11 mouse cellular contexts compared by ENCODE assay signal in the genomic region with DNA sequence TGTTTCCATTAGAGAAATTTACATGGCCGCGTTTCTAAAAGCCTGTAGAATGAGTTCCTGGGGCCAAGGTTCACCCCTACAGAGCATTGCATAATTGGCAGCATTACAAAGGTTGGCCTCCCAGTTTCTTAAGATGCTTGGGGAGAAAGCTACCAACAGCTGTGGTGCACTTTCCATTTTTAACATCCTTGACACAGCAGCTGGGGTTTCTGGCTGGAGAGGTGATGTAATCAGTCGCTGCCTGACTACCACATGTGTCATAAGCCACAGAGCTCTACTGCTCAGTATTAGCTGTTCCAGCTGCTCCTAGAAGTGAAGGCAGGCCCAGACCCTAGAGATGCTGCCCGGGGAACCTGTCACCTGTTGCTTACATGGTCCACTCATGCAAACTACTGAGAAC. TPM values are rescaled to one million over a fixed set of nuclear protein-coding genes. Genes with fewer than 3 reads are reported as not detected.
A peak's percentile ranks its signal among the peaks of the same experiment; 100 is the strongest.
DNase-seq lines count a peak whose midpoint lies in the region; ATAC-seq and TF ChIP-seq lines count a peak whose summit lies in the region.
"Had no signal": no experiment of that assay in that cellular context is flagged by ENCODE, and none has a peak within 500 bp of the region (broad histone marks: within the 10 kb centered on the region; RNA-seq: fewer than 3 reads in every experiment).

No protein-coding gene starts in this region.

- no peak for TF ChIP-seq POLR2A in kidney, adult 2 months (IDR thresholded peaks at IDR 0.05; ENCODE audit: low read depth, low read length)
- TF ChIP-seq POLR2A in ES-Bruce4 (IDR thresholded peaks at IDR 0.05; ENCODE audit: insufficient read depth, low read length) = no peak

- H3K4me3 ChIP-seq in kidney, adult 2 months (ENCODE audit: insufficient read depth, low read depth, low read length) = no peak overlapping the region
- H3K4me3 ChIP-seq in kidney, embryonic 15.5 days (replicated peaks) = no peak overlapping the region
- H3K4me3 ChIP-seq in ES-Bruce4 (ENCODE audit: low read depth, low read length) = no peak overlapping the region
- H3K4me3 ChIP-seq in midbrain, embryonic 10.5 days = no peak overlapping the region
- H3K4me3 ChIP-seq: liver, embryonic 15.5 days had no signal

- H3K4me2 ChIP-seq in kidney, embryonic 15.5 days = no peak overlapping the region
- H3K4me2 ChIP-seq: liver, embryonic 15.5 days had no signal

- no peak; the same call in 1 of the 2 replicates for ATAC-seq in kidney, embryonic 15.5 days (replicated peaks; ENCODE audit: low FRiP score)
- ATAC-seq in CD4-positive, CD25-positive, alpha-beta regulatory T cell, adult 4 months = no peak

- TF ChIP-seq EP300 in ES-Bruce4 (IDR thresholded peaks at IDR 0.05; ENCODE audit: insufficient read depth, low read depth, low read length) = no peak

- DNase-seq in kidney, adult 2 months = peak; percentile 8
- peak; percentile 41 for DNase-seq in gastrocnemius, postnatal 14 days
- peak; percentile 53 for DNase-seq in lung, postnatal 10 days
- no peak for DNase-seq in cerebellum, postnatal 36 days
- no peak for DNase-seq in midbrain, embryonic 10.5 days (ENCODE audit: low spot score)
- DNase-seq: cerebellum, adult 11-12 months had no signal

- H3K9ac ChIP-seq in kidney, embryonic 15.5 days = no peak overlapping the region
- no peak overlapping the region for H3K9ac ChIP-seq in ES-Bruce4 (ENCODE audit: low read depth, poor library complexity, severe bottlenecking)
- H3K9ac ChIP-seq: liver, embryonic 15.5 days had no signal

- no peaks in the 10 kb centered on the region for H3K27me3 ChIP-seq in kidney, adult 2 months (replicated peaks; ENCODE audit: control insufficient read depth, insufficient read depth, low read length)
- no peaks in the 10 kb centered on the region for H3K27me3 ChIP-seq in kidney, embryonic 15.5 days
- no peaks in the 10 kb centered on the region for H3K27me3 ChIP-seq in ES-Bruce4 (ENCODE audit: control insufficient read depth, insufficient read depth, low read length, poor library complexity, severe bottlenecking)
- H3K27me3 ChIP-seq in midbrain, embryonic 10.5 days (ENCODE audit: low read depth, poor library complexity, severe bottlenecking) = no peaks in the 10 kb centered on the region
- H3K27me3 ChIP-seq: liver, embryonic 15.5 days had no signal

- no peak overlapping the region for H3K27ac ChIP-seq in kidney, adult 2 months (ENCODE audit: insufficient read depth, low read depth, low read length)
- no peak overlapping the region for H3K27ac ChIP-seq in kidney, embryonic 15.5 days
- H3K27ac ChIP-seq in ES-Bruce4 (ENCODE audit: insufficient read depth, low read length) = peak overlapping the region; percentile 60
- no peak overlapping the region for H3K27ac ChIP-seq in midbrain, embryonic 10.5 days (replicated peaks)
- H3K27ac ChIP-seq: liver, embryonic 15.5 days had no signal

- H3K36me3 ChIP-seq in kidney, adult 2 months (ENCODE audit: control insufficient read depth, insufficient read depth, low read length) = no peaks in the 10 kb centered on the region
- no peaks in the 10 kb centered on the region for H3K36me3 ChIP-seq in kidney, embryonic 15.5 days
- H3K36me3 ChIP-seq in ES-Bruce4 (ENCODE audit: control insufficient read depth, insufficient read depth, low read length, poor library complexity, severe bottlenecking) = no peaks in the 10 kb centered on the region
- H3K36me3 ChIP-seq in midbrain, embryonic 10.5 days = no peaks in the 10 kb centered on the region
- H3K36me3 ChIP-seq: liver, embryonic 15.5 days had no signal

- WGBS in kidney, adult 2 months = 49% methylated on average over 4 of the region's 4 CpGs
- 41% methylated on average over 4 of the region's 4 CpGs for WGBS in kidney, embryonic 15.5 days
- WGBS in midbrain, embryonic 10.5 days = 64% methylated on average over 4 of the region's 4 CpGs

- TF ChIP-seq CTCF in kidney, adult 2 months (conservative IDR thresholded peaks at IDR 0.05; ENCODE audit: insufficient read depth, insufficient read length, low read depth, low read length) = no peak
- no peak for TF ChIP-seq CTCF in ES-Bruce4 (IDR thresholded peaks at IDR 0.05; ENCODE audit: low read depth, low read length)

- H3K9me3 ChIP-seq in kidney, embryonic 15.5 days (replicated peaks) = no peaks in the 10 kb centered on the region
- H3K9me3 ChIP-seq in ES-Bruce4 (replicated peaks; ENCODE audit: control insufficient read depth, insufficient read depth, low read length, poor library complexity, severe bottlenecking) = no peaks in the 10 kb centered on the region
- no peaks in the 10 kb centered on the region for H3K9me3 ChIP-seq in midbrain, embryonic 10.5 days (replicated peaks)
- H3K9me3 ChIP-seq: liver, embryonic 15.5 days had no signal

- intact Hi-C loops in gastrocnemius, postnatal 14 days (cut with DNase I; ENCODE audit: low total_unique reads) = no loop called here

- H3K4me1 ChIP-seq in kidney, adult 2 months (ENCODE audit: control insufficient read depth, insufficient read depth, low read length) = no peaks in the 10 kb centered on the region
- no peaks in the 10 kb centered on the region for H3K4me1 ChIP-seq in kidney, embryonic 15.5 days
- peaks cover 11% of the 10 kb centered on the region for H3K4me1 ChIP-seq in ES-Bruce4 (ENCODE audit: control insufficient read depth, insufficient read depth, low read length)
- H3K4me1 ChIP-seq in midbrain, embryonic 10.5 days = no peaks in the 10 kb centered on the region
- H3K4me1 ChIP-seq: liver, embryonic 15.5 days had no signal

RNA-seq across cellular contexts. Expression of gene Il2, which starts 2.5 kb away (rescaled TPM):
- 0.17 TPM in 1 of 2 replicates, not detected in the other for polyA plus RNA-seq in kidney, adult 2 months (2012; rRNA removed)
- polyA plus RNA-seq in kidney, embryonic 15.5 days (2015; fragmentation: Nextera tagmentation; extraction: Ambion mirVana) = 0.28 TPM in 1 of 2 replicates, not detected in the other
- polyA plus RNA-seq in ES-Bruce4 (2011; ENCODE audit: insufficient read depth, insufficient read length, low read depth, missing spikeins) = 0.93 and 1.8 TPM in 2 replicates
- not detected for total RNA-seq in gastrocnemius, postnatal 14 days (2021)
- 0.17 and 0.20 TPM in 2 replicates for polyA plus RNA-seq in midbrain, embryonic 10.5 days (2016; fragmentation: Nextera tagmentation; extraction: Ambion mirVana)
- 1 to 10 TPM in 1 of 2 experiments, under 1 TPM in 1; 0.60 to 1.0 TPM for polyA plus RNA-seq in CD4-positive, CD25-positive, alpha-beta regulatory T cell, adult 4 months (2017; shearing (Covaris generic))
- polyA plus RNA-seq: gonadal fat pad, adult 2 months had no signal

Comparison
In these comparisons a context has a peak if more than half of its experiments do, and no peak if none do; other contexts are left out.
1. DNase-seq: peak in kidney, adult 2 months (single experiment), gastrocnemius, postnatal 14 days (single experiment) and lung, postnatal 10 days (single experiment); none in cerebellum, postnatal 36 days (0 of 2) and midbrain, embryonic 10.5 days (single experiment).